Mouse (Mus musculus): ENCODE data around the gene Emb.

Gene Emb

GRCm38 (mm10) chr13:117220501-117221321 lies 12.4 kb downstream of the Emb start, which contains the start of gene Gm17509:
Gene Gm17509, minus strand, starts transcription at chr13:117221075.
- DNase-seq (ENCODE audit: low read depth, low spot score), result peak; percentile 40

- no peak for DNase-seq (ENCODE audit: low read depth, low spot score)
Measured at GRCm38 (mm10) chr13:117223125-117223524, 14.8 kb downstream of the Emb start.

- no peak for DNase-seq (ENCODE audit: low read depth, low spot score)
Measured at GRCm38 (mm10) chr13:117224901-117225300, 16.6 kb downstream of the Emb start.

GRCm38 (mm10) chr13:117225561-117225960 lies 17.2 kb downstream of the Emb start:
- no peak for DNase-seq (ENCODE audit: low read depth, low spot score)

GRCm38 (mm10) chr13:117230371-117231110 lies 22.2 kb downstream of the Emb start:
- no peak for DNase-seq (ENCODE audit: low read depth, low spot score)

- no peak for DNase-seq (ENCODE audit: low read depth, low spot score)
Measured at GRCm38 (mm10) chr13:117233808-117234207, 25.5 kb downstream of the Emb start.

GRCm38 (mm10) chr13:117234486-117234885 lies 26.1 kb downstream of the Emb start:
- DNase-seq (ENCODE audit: low read depth, low spot score), result no peak

GRCm38 (mm10) chr13:117235530-117236212 lies 27.3 kb downstream of the Emb start:
- no peak for DNase-seq (ENCODE audit: low read depth, low spot score)

GRCm38 (mm10) chr13:117237111-117237510 lies 28.8 kb downstream of the Emb start:
- no peak for DNase-seq (ENCODE audit: low read depth, low spot score)

GRCm38 (mm10) chr13:117242063-117242462 lies 33.7 kb downstream of the Emb start:
- DNase-seq (ENCODE audit: low read depth, low spot score), result no peak

- DNase-seq (ENCODE audit: low read depth, low spot score), result no peak
Measured at GRCm38 (mm10) chr13:117242621-117243020, 34.3 kb downstream of the Emb start.

- DNase-seq (ENCODE audit: low read depth, low spot score), result no peak
Measured at GRCm38 (mm10) chr13:117260704-117261103, 52.4 kb downstream of the Emb start.

- DNase-seq (ENCODE audit: low read depth, low spot score), result no peak
Measured at GRCm38 (mm10) chr13:117266156-117266555, 57.8 kb downstream of the Emb start.

GRCm38 (mm10) chr13:117267963-117268362 lies 59.6 kb downstream of the Emb start:
- no peak for DNase-seq (ENCODE audit: low read depth, low spot score)

- DNase-seq (ENCODE audit: low read depth, low spot score), result no peak
Measured at GRCm38 (mm10) chr13:117284036-117284435, 75.7 kb downstream of the Emb start.

GRCm38 (mm10) chr13:117286939-117287338 lies 78.6 kb downstream of the Emb start:
- no peak for DNase-seq (ENCODE audit: low read depth, low spot score)

- no peak for DNase-seq (ENCODE audit: low read depth, low spot score)
Measured at GRCm38 (mm10) chr13:117287400-117287799, 79.1 kb downstream of the Emb start.

- DNase-seq (ENCODE audit: low read depth, low spot score), result peak; percentile 34
Measured at GRCm38 (mm10) chr13:117289494-117290270, 81.3 kb downstream of the Emb start.

GRCm38 (mm10) chr13:117311446-117312225 lies 103.3 kb downstream of the Emb start:
- peak; percentile 29 for DNase-seq (ENCODE audit: low read depth, low spot score)

All from c-Kit-negative CD71-positive TER-119-positive erythroid progenitor cells, embryonic 14.5 days (primary cell).